Mouse (Mus musculus) CH12.LX (cell line): ENCODE results near the gene Zfp747.
"Not testable (repeated sequence)": the region's sequence is repeated elsewhere in the genome, so short reads cannot be mapped to it uniquely, and the experiment has no call there.

Source experiments
- CTCF ChIP-seq, 2 experiments: IDR thresholded peaks in 1 of 2; conservative IDR thresholded peaks in 1 of 2; 2 replicates each; pipeline ENCODE4 v1.5.1; 2011 to 2012; ENCODE audit warnings: low read depth in 2 of 2, low read length in 2 of 2, improper control_type of control experiment in 1 of 2, inconsistent platforms in 1 of 2, mild to moderate bottlenecking in 1 of 2, moderate library complexity in 1 of 2
- EP300 ChIP-seq: IDR thresholded peaks from 2 replicates; pipeline ENCODE4 v1.6.1; 2011; ENCODE audit warnings: low read length, improper control_type of control experiment
- ETS1 ChIP-seq: conservative IDR thresholded peaks from 2 replicates; pipeline ENCODE4 v1.6.1; 2012; ENCODE audit warnings: low read depth, mild to moderate bottlenecking, inconsistent platforms, low read length, improper control_type of control experiment, moderate library complexity
- NRF1 ChIP-seq: IDR thresholded peaks from 2 replicates; pipeline ENCODE4 v1.6.1; 2014; ENCODE audit warnings: low read depth, mild to moderate bottlenecking, inconsistent platforms, low read length, improper control_type of control experiment, moderate library complexity
- POLR2A ChIP-seq: IDR thresholded peaks from 2 replicates; pipeline ENCODE4 v1.6.1; 2011; ENCODE audit warnings: low read depth, mild to moderate bottlenecking, improper control_type of control experiment, low read length
- POLR2AphosphoS2 ChIP-seq: IDR thresholded peaks from 2 replicates; pipeline ENCODE4 v1.6.1; 2011; ENCODE audit warnings: low read depth, low read length, improper control_type of control experiment
- RAD21 ChIP-seq: IDR thresholded peaks from 2 replicates; pipeline ENCODE4 v1.6.1; 2011; ENCODE audit warnings: low read depth, mild to moderate bottlenecking, low read length, improper control_type of control experiment, moderate library complexity
- SIN3A ChIP-seq: IDR thresholded peaks from 2 replicates; pipeline ENCODE4 v1.6.1; 2012; ENCODE audit warnings: low read length, improper control_type of control experiment, inconsistent platforms
- SMC3 ChIP-seq: IDR thresholded peaks from 2 replicates; pipeline ENCODE4 v1.6.1; 2011; ENCODE audit warnings: low read depth, low read length, improper control_type of control experiment
- TCF12 ChIP-seq: IDR thresholded peaks from 2 replicates; pipeline ENCODE4 v1.6.1; 2014; ENCODE audit warnings: low read depth, mild to moderate bottlenecking, inconsistent platforms, low read length, improper control_type of control experiment
- USF1 ChIP-seq: IDR thresholded peaks from 2 replicates; pipeline ENCODE4 v1.6.1; 2014; ENCODE audit warnings: low read depth, mild to moderate bottlenecking, inconsistent platforms, low read length, improper control_type of control experiment
- USF2 ChIP-seq: conservative IDR thresholded peaks from 2 replicates; pipeline ENCODE4 v1.6.1; 2011; ENCODE audit warnings: low read depth, low read length, improper control_type of control experiment
- ZMIZ1 ChIP-seq: IDR thresholded peaks from 2 replicates; pipeline ENCODE4 v1.6.1; 2012; ENCODE audit warnings: low read depth, mild to moderate bottlenecking, inconsistent platforms, low read length, improper control_type of control experiment
- ZNF384 ChIP-seq: IDR thresholded peaks from 2 replicates; pipeline ENCODE4 v1.6.1; 2012; ENCODE audit warnings: low read depth, low read length, improper control_type of control experiment, inconsistent platforms

DNA sequence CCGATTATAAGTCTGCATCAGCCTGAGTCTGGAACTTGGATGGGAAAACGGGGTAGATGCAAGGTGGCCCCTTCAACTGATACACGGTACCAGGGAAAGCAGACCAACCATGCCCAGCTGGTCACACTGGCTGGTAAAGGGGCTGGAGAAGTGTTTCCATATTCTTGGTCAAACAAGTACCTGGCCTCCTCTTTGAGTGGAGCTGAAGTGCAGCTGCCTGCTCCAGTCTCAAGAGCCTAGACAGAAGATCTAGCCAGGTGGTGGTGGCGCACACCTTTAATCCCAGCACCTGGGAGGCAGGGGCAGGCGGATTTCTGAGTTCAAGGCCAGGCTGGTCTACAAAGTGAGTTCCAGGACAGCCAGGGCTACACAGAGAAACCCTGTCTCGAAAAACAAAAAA is 34.0 kb downstream of the Zfp747 start:
- not testable (repeated sequence) for TF ChIP-seq USF1; POLR2A; SMC3; TCF12; CTCF (conservative IDR thresholded peaks at IDR 0.05 in 1 of 2, IDR thresholded peaks at IDR 0.05 in 1 of 2; ENCODE audit: low read depth in 2 of 2, low read length in 2 of 2); ETS1; SIN3A; EP300; POLR2AphosphoS2; ZNF384; NRF1; USF2; ZMIZ1; RAD21
